Mouse (Mus musculus) thymus, adult 2 months (tissue): ENCODE results near the gene Echdc3. TPM values are rescaled to one million over a fixed set of nuclear protein-coding genes. Genes with fewer than 3 reads are reported as not detected.

ENCODE experiments used
- DNase-seq: peaks from one replicate; pipeline ENCODE4 v3.0.0; 2021
- H3K27ac ChIP-seq: fragments of 200-500 bp; 2 replicates; pipeline ENCODE4 v1.5.1; 2012; ENCODE audit warnings: low read length, control low read depth; ENCODE audit not compliant: control insufficient read depth, insufficient read depth
- H3K27me3 ChIP-seq: fragments of 200-500 bp; 2 replicates; pipeline ENCODE4 v1.6.1; 2012; ENCODE audit warnings: mild to moderate bottlenecking, low read length, moderate library complexity, mixed read lengths; ENCODE audit not compliant: control insufficient read depth, insufficient read depth
- H3K36me3 ChIP-seq: fragments of 200-500 bp; 2 replicates; pipeline ENCODE4 v1.6.1; 2012; ENCODE audit warnings: mild to moderate bottlenecking, low read length, moderate library complexity; ENCODE audit not compliant: control insufficient read depth, insufficient read depth
- H3K4me1 ChIP-seq: fragments of 200-500 bp; replicated peaks from 2 replicates; pipeline ENCODE4 v1.6.1; 2012; ENCODE audit warnings: low read length; ENCODE audit not compliant: control insufficient read depth, insufficient read depth
- H3K4me3 ChIP-seq: fragments of 200-500 bp; 2 replicates; pipeline ENCODE4 v1.5.1; 2012; ENCODE audit warnings: mild to moderate bottlenecking, low read length, control low read depth, moderate library complexity; ENCODE audit not compliant: control insufficient read depth, insufficient read depth
- CTCF ChIP-seq: fragments of 200-500 bp; IDR thresholded peaks from 2 replicates; pipeline ENCODE4 v1.5.1; 2012; ENCODE audit warnings: mild to moderate bottlenecking, control low read depth, low read length, moderate library complexity, borderline replicate concordance; ENCODE audit not compliant: control insufficient read depth, poor library complexity, insufficient read depth; ENCODE audit errors: extremely low read depth
- POLR2A ChIP-seq: fragments of 200-500 bp; IDR thresholded peaks from 2 replicates; pipeline ENCODE4 v1.6.1; 2012; ENCODE audit warnings: mild to moderate bottlenecking, low read length, control low read depth, moderate library complexity; ENCODE audit not compliant: control insufficient read depth, poor library complexity, insufficient read depth; ENCODE audit errors: extremely low read depth
- WGBS: fragments of 180-500 bp; shearing (Covaris S2); methylation state at CpG from one replicate; pipeline ENCODE4 v1.1.7; 2018; 5-methylcytosine and 5-hydroxymethylcytosine counted together
- polyA plus RNA-seq: library from polyadenylated mRNA; depleted of rRNA; stranded (reverse); fragments of >200 nt; gene quantifications from 2 replicates; pipeline ENCODE4 v1.2.3, GENCODE M21; 2012; rRNA removed

Echdc3 gene
- polyA plus RNA-seq = 3.9 and 5.3 TPM in 2 replicates

DNA sequence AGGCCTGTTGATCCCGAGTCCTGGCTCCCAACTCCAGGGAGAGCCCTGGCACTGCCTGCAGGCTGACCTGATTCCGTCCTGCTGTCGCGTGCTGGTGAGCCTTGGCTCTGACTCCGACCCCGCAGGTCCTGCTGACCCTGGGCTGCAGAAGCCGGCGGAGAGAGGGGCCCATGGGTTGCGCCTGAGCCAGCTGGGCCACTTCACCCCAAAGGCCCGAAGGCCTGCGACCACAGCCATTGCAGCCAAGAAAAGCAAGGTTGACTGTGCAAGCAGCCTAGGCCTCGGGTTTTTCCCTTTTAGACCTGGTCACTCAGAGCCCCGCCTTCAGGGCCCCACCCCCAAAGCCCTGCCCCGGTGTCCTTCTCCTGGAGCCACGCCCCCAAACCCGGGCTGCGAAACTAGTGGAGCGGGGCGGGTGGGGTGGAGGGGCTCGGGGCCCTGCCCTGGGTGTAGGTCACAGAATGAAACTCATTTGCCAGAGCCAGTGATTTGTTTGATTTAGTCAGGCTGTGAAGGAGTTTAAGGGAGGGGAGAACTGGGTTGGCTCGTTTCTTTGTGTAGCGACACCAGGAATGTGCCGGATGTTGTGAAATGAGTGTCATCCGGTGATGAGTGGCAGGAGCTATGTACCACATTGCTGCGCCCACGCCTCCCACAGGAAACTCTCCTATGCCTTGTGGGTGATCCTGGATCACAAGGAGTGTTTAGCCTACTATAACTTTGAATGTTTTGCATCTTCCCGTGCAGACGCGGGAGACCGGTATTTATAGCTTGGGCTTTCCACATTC is at the start of gene Echdc3:
Gene Echdc3, minus strand, starts transcription at position 310 of the 788 bp plus-strand sequence.
- H3K27ac ChIP-seq = peak within 1 kb of the TSS; percentile 56; the same call in 1 of the 2 replicates
- H3K4me3 ChIP-seq = peak within 1 kb of the TSS; percentile 49
- peak; percentile 50 for DNase-seq
- WGBS = 21% methylated on average over 30 of the region's 30 CpGs
- H3K27me3 ChIP-seq = no peaks in the 10 kb centered on the region
- TF ChIP-seq POLR2A (no peak), CTCF (no peak)
- H3K36me3 ChIP-seq = no peaks in the 10 kb centered on the region
- peaks cover 9% of the 10 kb centered on the region for H3K4me1 ChIP-seq

DNA sequence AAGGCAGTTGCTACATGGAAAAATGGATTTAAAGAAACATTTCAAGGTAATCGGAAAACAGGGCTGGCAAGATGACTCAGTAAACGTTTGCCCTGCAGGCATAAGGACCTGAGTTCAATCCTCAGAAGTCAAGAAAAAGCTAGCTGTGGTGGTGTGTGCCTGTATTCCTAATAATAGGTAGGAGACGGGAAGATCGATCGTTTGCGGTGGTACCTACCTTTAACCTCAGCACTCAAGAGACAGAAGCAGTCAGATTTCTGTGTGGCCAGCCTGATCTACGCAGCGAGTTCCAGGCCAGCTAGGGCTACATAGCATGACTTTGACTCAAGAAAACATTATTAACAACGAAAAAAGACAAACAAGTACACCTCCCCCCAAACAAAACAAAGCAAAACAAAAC is 48.9 kb upstream of the Echdc3 start:
- no peak overlapping the region for H3K27ac ChIP-seq
- H3K4me1 ChIP-seq = peaks cover under 1% of the 10 kb centered on the region; the same call in 1 of the 2 replicates
- no peaks in the 10 kb centered on the region for H3K36me3 ChIP-seq
- 94% methylated on average over 9 of the region's 9 CpGs for WGBS
- no peaks in the 10 kb centered on the region for H3K27me3 ChIP-seq
- H3K4me3 ChIP-seq = no peak overlapping the region
- TF ChIP-seq POLR2A = no peak
- no peak for TF ChIP-seq CTCF
- DNase-seq = no peak

DNA sequence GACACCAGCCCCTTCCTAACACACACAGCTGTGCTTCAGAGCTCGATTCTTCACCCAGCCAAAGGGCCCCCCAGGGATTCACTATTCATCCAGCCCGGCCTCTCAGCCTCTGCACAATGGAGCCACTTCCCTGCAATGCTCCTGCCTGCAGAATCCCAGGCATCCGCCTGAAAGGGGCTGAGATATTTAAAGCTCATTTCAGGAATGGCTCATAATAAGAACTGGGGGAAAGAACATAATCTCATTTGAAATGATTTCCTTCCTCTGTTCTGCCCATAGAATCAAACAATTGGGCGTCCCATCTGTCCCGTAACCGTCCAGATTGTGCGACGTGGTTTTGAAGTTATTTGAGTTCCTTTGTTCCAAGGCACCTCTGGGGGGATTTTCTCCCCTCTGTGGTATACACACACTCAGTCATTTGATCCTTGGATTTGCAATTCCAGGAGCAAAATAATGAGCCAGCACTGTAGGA is 48.4 kb upstream of the Echdc3 start:
- no peaks in the 10 kb centered on the region for H3K27me3 ChIP-seq
- DNase-seq = no peak
- TF ChIP-seq POLR2A = no peak
- no peak for TF ChIP-seq CTCF
- no peaks in the 10 kb centered on the region for H3K36me3 ChIP-seq
- peaks cover 5% of the 10 kb centered on the region for H3K4me1 ChIP-seq
- WGBS = 89% methylated on average over 8 of the region's 8 CpGs
- H3K27ac ChIP-seq = no peak overlapping the region
- no peak overlapping the region for H3K4me3 ChIP-seq

DNA sequence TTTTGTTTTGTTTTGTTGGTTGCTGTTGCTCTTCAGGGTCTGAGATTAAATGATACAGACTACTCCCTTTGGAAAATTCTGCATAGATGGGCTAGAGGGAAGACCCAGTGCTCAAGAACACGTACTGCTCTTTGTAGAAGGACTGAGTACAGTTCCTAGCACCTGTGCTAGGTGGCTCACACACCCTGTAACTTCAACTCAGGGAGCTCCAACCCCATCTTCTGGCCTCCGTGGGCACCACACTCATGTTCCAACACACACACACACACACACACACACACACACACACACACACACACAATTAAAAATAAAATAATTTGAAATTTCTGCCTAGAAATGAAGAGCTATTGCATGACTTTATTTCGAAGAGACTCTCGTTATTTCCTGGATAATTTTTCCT is 47.8 kb upstream of the Echdc3 start:
- DNase-seq = no peak
- H3K36me3 ChIP-seq = no peaks in the 10 kb centered on the region
- H3K27ac ChIP-seq = no peak overlapping the region
- H3K27me3 ChIP-seq = no peaks in the 10 kb centered on the region
- 92% methylated on average over 4 of the region's 4 CpGs for WGBS
- H3K4me3 ChIP-seq = no peak overlapping the region
- H3K4me1 ChIP-seq = peaks cover 9% of the 10 kb centered on the region
- TF ChIP-seq POLR2A (no peak), CTCF (no peak)

DNA sequence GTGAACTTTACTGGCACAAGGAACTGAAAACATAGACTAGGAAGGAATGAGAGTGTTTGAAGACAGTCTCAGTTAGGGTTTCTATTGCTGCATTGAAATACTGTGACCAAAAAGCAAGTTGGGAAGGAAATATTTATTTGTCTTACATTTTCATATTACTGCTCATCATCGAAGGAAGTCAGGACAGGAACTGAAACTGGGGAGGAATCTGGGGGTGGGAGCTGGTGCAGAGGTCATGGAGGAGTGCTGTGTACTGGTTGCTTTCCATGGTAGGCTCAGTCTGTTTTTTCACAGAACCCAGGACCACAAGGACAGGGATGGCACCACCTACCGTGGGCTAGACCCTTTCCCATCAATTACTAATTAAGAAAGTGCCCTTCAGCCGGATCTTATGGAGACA is 46.3 kb upstream of the Echdc3 start:
- Histone ChIP-seq H3K27ac (no peak overlapping the region), H3K4me3 (no peak overlapping the region), H3K27me3 (no peaks in the 10 kb centered on the region), H3K4me1 (peaks cover 9% of the 10 kb centered on the region), H3K36me3 (no peaks in the 10 kb centered on the region)
- 46% methylated on average over 3 of the region's 3 CpGs for WGBS
- no peak for TF ChIP-seq CTCF
- TF ChIP-seq POLR2A = no peak
- no peak for DNase-seq

DNA sequence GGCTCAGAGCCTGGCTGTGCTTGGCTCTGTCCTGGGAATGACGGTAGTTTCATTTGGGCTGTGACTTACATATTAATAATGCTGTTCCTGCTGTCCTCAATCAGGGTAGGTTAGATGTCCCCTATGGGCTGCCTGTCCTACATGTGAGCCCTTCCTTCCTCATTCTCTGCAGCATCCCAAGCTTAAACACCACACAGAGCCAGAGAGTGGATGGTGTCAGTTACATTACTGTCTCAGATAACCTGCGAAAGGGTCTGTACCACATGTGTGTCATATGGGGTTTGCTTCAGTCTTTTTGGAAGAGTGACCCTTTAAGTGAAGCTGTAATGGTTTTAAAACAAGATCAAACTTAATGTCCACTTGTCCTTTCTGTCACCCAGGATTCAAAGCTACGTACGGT is 45.2 kb upstream of the Echdc3 start:
- Histone ChIP-seq H3K4me1 (peaks cover 9% of the 10 kb centered on the region), H3K27ac (no peak overlapping the region), H3K4me3 (no peak overlapping the region), H3K36me3 (no peaks in the 10 kb centered on the region), H3K27me3 (no peaks in the 10 kb centered on the region)
- TF ChIP-seq CTCF = no peak
- no peak for TF ChIP-seq POLR2A
- 97% methylated on average over 4 of the region's 4 CpGs for WGBS
- DNase-seq = no peak

DNA sequence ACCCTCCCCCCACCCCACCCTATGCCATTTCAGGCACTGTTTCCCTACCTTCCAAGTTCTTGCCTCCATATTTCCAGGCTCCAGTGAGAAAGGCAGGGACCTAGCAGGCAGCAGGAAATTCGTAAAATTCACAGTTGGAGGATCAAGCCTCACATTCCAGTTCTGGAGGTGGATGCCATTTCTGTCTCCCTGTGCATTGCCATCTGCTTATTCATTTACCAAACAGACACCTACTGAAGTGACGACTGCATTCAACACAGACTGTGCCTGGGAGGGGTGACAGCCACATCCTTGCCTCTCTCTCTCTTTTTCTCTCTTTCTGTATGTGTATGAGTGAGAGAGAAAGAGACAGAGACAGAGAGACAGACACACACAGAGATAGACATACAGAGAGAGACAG is 44.3 kb upstream of the Echdc3 start:
- Histone ChIP-seq H3K4me3 (no peak overlapping the region), H3K27me3 (no peaks in the 10 kb centered on the region), H3K4me1 (peaks cover 9% of the 10 kb centered on the region), H3K27ac (no peak overlapping the region), H3K36me3 (no peaks in the 10 kb centered on the region)
- no peak for DNase-seq
- 83% methylated on average over 2 of the region's 2 CpGs for WGBS
- no peak for TF ChIP-seq CTCF
